Mouse (Mus musculus): ENCODE data around the gene Ugt1a10. TPM values are rescaled to one million over a fixed set of nuclear protein-coding genes. Genes with fewer than 3 reads are reported as not detected.
"Not testable (repeated sequence)": the region's sequence is repeated elsewhere in the genome, so short reads cannot be mapped to it uniquely, and the experiment has no call there.

Gene Ugt1a10
- total RNA-seq, 2 experiments from 2014 or later: not detected

GRCm38 (mm10) chr1:88136646-88137045, 81.5 kb downstream of the Ugt1a10 start:
- no peak for DNase-seq (ENCODE audit: extremely low spot score in 1 of 2, low spot score in 1 of 2)

GRCm38 (mm10) chr1:88137264-88137663, 82.1 kb downstream of the Ugt1a10 start:
- no peak for DNase-seq (ENCODE audit: extremely low spot score in 1 of 2, low spot score in 1 of 2)

DNA sequence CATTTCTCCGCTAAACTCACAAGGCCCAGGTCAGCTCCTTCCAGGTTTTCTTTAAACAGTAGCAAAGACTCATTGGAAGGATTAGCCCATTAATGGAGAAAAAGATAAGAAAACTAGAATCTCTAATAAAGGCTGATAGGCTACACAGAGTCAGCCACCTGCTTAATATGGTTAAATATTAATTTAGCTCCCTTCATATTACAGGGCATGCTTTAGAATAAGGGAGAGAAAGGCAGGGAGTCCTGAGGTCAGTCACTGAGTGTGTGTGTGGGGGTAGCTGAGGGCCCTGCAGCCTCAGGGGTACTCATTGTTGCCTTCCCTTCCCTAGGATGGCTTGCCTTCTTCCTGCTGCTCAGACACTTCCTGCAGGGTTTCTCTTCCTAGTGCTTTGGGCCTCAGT, 83.0 kb downstream of the Ugt1a10 start:
- no peak for DNase-seq (ENCODE audit: extremely low spot score in 1 of 2, low spot score in 1 of 2)

- not testable (repeated sequence) for DNase-seq (ENCODE audit: extremely low spot score in 1 of 2, low spot score in 1 of 2)
Measured at GRCm38 (mm10) chr1:88140492-88140891, 85.3 kb downstream of the Ugt1a10 start.

DNA sequence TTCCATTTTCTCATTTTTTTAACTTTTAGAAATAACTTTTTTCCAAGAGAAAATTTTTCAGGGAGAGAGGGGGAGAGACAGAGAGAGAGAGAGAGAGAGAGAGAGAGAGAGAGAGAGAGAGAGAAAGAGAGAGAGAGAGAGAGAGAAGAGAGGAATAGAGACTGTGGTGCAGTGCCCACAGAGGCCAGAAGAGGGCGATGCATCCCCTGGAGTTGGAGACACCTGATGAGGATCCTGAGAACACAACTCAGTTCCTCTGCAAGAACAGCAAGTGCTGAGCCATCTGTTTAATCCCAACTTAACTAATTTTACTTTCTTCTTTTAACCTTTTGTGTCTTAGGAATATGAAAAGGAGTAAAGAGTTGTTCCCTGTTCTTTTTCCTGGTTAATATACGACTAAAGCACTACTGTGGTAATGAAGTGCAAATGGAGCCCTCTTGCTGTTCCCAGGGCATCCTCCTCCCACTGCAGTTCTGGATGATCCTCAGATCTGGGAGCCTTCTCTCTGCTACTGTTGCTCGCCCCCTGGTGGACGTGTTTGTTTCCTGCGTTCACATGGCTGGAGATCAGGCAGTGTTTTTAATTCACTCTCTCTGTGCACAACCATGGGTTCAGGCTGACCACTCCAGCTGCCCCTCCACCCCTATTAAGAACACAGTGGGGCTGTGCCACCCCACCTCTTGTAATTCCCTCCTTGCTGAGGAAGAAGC, 88.9 kb downstream of the Ugt1a10 start:
- DNase-seq (ENCODE audit: extremely low spot score in 1 of 2, low spot score in 1 of 2): peak in 1 of 2 experiments; percentile 60

DNA sequence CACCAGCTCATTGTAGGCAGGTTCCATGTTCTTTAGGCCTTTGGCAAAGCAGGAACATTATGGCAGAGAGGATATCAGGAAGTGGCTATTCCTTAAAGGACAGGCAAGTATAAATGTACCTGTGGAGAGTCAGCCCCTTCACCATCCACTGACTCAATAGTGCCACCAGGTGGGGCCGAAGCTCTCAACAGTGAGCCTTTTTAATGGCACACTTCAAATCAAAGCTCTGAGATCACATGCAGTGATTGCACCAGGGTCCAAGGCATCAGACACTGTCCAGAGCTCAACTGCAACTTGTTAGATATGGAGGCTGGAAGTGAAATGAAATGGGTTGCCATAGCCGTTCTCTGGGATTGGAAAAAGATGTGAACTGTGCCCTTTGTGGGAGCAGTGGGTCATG, 90.1 kb downstream of the Ugt1a10 start:
- not testable (repeated sequence) for DNase-seq (ENCODE audit: extremely low spot score in 1 of 2, low spot score in 1 of 2)

DNA sequence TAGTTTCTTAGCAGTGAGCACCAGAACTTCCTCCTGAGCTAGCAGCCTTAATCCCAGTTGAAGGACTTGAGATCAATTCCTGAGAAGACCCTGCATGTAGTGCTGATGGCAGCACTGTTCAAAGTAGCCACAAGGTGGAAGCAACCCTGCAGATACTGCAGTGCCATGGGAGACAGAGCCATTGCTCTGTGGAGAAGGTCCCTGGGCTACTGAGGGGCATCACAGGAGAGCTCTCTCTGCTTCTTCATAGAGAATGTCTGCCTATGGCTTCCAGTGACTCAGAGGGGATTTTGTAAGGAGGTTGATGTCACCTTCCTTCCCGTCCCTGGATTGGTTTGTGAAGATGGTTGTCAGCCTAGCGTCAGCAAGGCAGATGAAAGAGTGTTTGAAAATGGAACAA, 94.9 kb downstream of the Ugt1a10 start:
- peak in 1 of 2 experiments; percentile 6 for DNase-seq (ENCODE audit: extremely low spot score in 1 of 2, low spot score in 1 of 2)

GRCm38 (mm10) chr1:88158430-88158829, 103.2 kb downstream of the Ugt1a10 start:
- no peak for DNase-seq (ENCODE audit: extremely low spot score in 1 of 2, low spot score in 1 of 2)

GRCm38 (mm10) chr1:88165711-88166110, 110.5 kb downstream of the Ugt1a10 start, which contains the start of gene Ugt1a5:
Gene Ugt1a5 (plus strand): TSS chr1:88166012.
- DNase-seq (ENCODE audit: extremely low spot score in 1 of 2, low spot score in 1 of 2): no peak

- DNase-seq (ENCODE audit: extremely low spot score in 1 of 2, low spot score in 1 of 2): not testable (repeated sequence)
Measured at GRCm38 (mm10) chr1:88172190-88172589, 117.0 kb downstream of the Ugt1a10 start.

DNA sequence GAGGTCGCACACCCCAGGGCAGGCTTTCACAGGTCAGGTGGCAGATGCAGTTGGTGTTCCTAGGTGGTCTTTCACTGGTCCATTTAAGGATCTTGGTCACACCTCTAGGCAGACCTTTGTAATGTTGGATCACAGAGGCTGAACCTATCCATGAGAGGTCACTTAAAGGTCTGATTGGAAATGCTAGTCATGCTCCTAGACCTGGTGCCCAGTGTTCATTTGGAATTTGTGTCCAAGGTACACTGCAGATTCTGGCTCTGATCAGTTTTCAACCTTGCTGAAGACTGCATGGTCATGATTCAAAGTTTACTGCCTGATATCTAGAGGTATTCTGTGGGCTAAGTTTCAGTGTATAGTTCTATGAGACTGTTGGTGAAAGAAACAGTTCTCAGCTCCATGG, 124.5 kb downstream of the Ugt1a10 start:
- DNase-seq (ENCODE audit: extremely low spot score in 1 of 2, low spot score in 1 of 2): no peak

GRCm38 (mm10) chr1:88186325-88186935, 131.2 kb downstream of the Ugt1a10 start:
- no peak for DNase-seq (ENCODE audit: extremely low spot score in 1 of 2, low spot score in 1 of 2)

- no peak for DNase-seq (ENCODE audit: extremely low spot score in 1 of 2, low spot score in 1 of 2)
Measured at GRCm38 (mm10) chr1:88192136-88192535, 136.9 kb downstream of the Ugt1a10 start.

DNA sequence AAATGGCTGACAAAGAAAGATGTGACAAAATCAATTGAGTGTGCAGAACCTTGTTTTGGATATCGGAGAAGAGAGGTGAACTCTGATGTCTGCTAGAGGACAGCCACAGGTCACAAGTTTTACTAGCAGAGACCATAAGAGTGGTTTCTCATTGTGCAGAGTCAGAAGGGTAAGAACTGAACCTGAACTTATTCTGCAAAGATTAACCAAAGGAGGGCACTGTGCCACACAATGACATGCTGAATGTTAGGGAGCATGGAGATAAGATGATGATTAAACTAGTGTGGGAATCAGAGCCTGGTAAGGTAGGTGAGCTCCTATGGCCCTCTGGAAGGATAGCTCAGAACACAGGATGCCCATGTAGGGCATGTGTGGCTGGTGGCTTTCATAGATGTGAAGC, 140.5 kb downstream of the Ugt1a10 start:
- no peak for DNase-seq (ENCODE audit: extremely low spot score in 1 of 2, low spot score in 1 of 2)

- no peak for DNase-seq (ENCODE audit: extremely low spot score in 1 of 2, low spot score in 1 of 2)
Measured at GRCm38 (mm10) chr1:88197443-88197842, 142.3 kb downstream of the Ugt1a10 start.

- DNase-seq (ENCODE audit: extremely low spot score in 1 of 2, low spot score in 1 of 2): no peak
Measured at GRCm38 (mm10) chr1:88199996-88200395, 144.8 kb downstream of the Ugt1a10 start.

DNA sequence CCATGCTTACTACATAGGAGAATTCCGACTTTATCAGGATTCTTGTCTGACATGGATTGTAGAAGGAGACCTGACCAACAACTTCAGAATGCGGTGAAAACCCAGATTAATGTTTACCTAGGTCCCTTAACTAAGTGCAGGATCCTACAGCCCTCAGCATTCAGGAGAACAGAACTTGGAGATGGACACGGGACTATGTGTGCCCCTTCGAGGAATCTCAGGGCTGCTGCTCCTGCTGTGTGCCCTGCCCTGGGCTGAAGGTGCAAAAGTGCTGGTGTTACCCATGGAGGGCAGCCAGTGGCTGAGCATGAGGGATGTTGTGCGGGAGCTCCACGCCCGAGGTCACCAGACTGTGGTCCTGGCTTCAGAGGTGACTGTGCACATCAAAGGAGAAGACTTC, 145.3 kb downstream of the Ugt1a10 start, which contains the start of gene Ugt1a2:
Gene Ugt1a2 (plus strand): TSS at position 146 of the 400 bp plus-strand sequence.
- no peak for DNase-seq (ENCODE audit: extremely low spot score in 1 of 2, low spot score in 1 of 2)

- peak; percentile 68 to 72 for DNase-seq (ENCODE audit: extremely low spot score in 1 of 2, low spot score in 1 of 2)
Measured at GRCm38 (mm10) chr1:88205294-88205922, 150.2 kb downstream of the Ugt1a10 start, which contains the start of gene Dnajb3. Gene Dnajb3 (minus strand): TSS chr1:88205782.

GRCm38 (mm10) chr1:88206843-88207479, 151.8 kb downstream of the Ugt1a10 start:
- DNase-seq (ENCODE audit: extremely low spot score in 1 of 2, low spot score in 1 of 2): no peak

DNA sequence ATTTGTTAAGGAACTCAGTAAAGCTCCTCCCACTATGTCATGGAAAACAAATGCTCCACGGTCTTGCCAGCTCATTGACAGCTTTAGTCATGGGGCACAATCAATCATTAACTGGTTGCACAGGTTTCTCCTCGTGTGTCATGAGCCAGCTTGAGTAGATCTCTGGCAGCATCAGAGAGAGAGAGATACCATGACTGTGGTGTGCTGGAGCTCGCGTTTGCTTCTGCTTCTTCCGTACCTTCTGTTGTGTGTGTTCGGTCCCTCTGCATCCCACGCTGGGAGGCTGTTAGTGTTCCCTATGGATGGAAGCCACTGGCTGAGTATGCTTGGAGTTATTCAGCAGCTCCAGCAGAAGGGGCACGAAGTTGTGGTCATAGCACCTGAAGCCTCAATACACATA, 156.6 kb downstream of the Ugt1a10 start, which contains the start of gene Ugt1a1:
Gene Ugt1a1 (plus strand): TSS at position 148 of the 400 bp plus-strand sequence.
- DNase-seq (ENCODE audit: extremely low spot score in 1 of 2, low spot score in 1 of 2): no peak

Measured in layer of hippocampus, postnatal 25 days (tissue).